Mouse (Mus musculus) lung, postnatal 0 days (tissue): ENCODE results near the gene B4gat1. TPM values are rescaled to one million over a fixed set of nuclear protein-coding genes. Genes with fewer than 3 reads are reported as not detected.

Source experiments
- ATAC-seq: fragments of 200-750 bp; cut with Nextera tagmentation; 2 replicates; pipeline ENCODE4 v1.8.0; 2017; ENCODE audit warnings: moderate library complexity
- DNase-seq: peaks from one replicate; pipeline ENCODE4 v3.0.0-alpha.2; 2016; ENCODE audit warnings: low spot score
- H3K27ac ChIP-seq: fragments of 300-500 bp; sonication (generic); 2 replicates; pipeline ENCODE4 v1.5.1; 2014; ENCODE audit warnings: antibody characterized with exemption, mild to moderate bottlenecking, low read length, mixed read lengths
- H3K27me3 ChIP-seq: fragments of 300-500 bp; sonication (generic); replicated peaks from 2 replicates; pipeline ENCODE4 v1.6.1; 2014; ENCODE audit warnings: low read length, mixed read lengths; ENCODE audit not compliant: insufficient read depth
- H3K36me3 ChIP-seq: fragments of 300-500 bp; sonication (generic); 2 replicates; pipeline ENCODE4 v1.6.1; 2014; ENCODE audit warnings: low read length, mixed read lengths; ENCODE audit not compliant: insufficient read depth
- H3K4me1 ChIP-seq: fragments of 300-500 bp; sonication (generic); 2 replicates; pipeline ENCODE4 v1.6.1; 2014; ENCODE audit warnings: antibody characterized with exemption, low read depth, low read length, mixed read lengths; ENCODE audit not compliant: insufficient read depth
- H3K4me2 ChIP-seq: fragments of 300-500 bp; sonication (generic); replicated peaks from 2 replicates; pipeline ENCODE4 v1.6.1; 2014; ENCODE audit warnings: low read depth, mild to moderate bottlenecking, low read length, moderate library complexity, mixed read lengths
- H3K4me3 ChIP-seq: fragments of 300-500 bp; sonication (generic); 2 replicates; pipeline ENCODE4 v1.5.1; 2014; ENCODE audit warnings: low read depth, low read length
- H3K9ac ChIP-seq: fragments of 300-500 bp; sonication (generic); replicated peaks from 2 replicates; pipeline ENCODE4 v1.6.1; 2014; ENCODE audit warnings: low read depth, mild to moderate bottlenecking
- H3K9me3 ChIP-seq: fragments of 300-500 bp; sonication (generic); 2 replicates; pipeline ENCODE4 v1.6.1; 2016; ENCODE audit warnings: low read length, mixed read lengths
- CTCF ChIP-seq: IDR thresholded peaks from 2 replicates; pipeline ENCODE4 v1.5.1; 2016; ENCODE audit warnings: antibody characterized with exemption, mild to moderate bottlenecking
- EP300 ChIP-seq: IDR thresholded peaks from 2 replicates; pipeline ENCODE4 v1.6.1; 2016; ENCODE audit warnings: antibody characterized with exemption, mild to moderate bottlenecking, control low read depth
- WGBS: fragments of 180-500 bp; shearing (Covaris S2); extraction: QIAGEN DNeasy Blood & Tissue Kit; methylation state at CpG from one replicate; pipeline ENCODE4 v1.1.7; 2014; 5-methylcytosine and 5-hydroxymethylcytosine counted together
- polyA plus RNA-seq: library from polyadenylated mRNA; unstranded; fragments of >200 nt; fragmentation: Nextera tagmentation; extraction: Ambion mirVana; gene quantifications from 2 replicates; pipeline ENCODE4 v1.2.1, GENCODE M21; 2015

B4gat1 gene
- polyA plus RNA-seq, result 33.8 and 36.3 TPM in 2 replicates

- peak within 1 kb of the TSS; percentile 77 for H3K4me2 ChIP-seq
- peak within 1 kb of the TSS; percentile 83 for H3K9ac ChIP-seq
- ATAC-seq (peak; percentile 88), DNase-seq (peak; percentile 94)
- peak within 1 kb of the TSS; percentile 67 for H3K4me3 ChIP-seq
- TF ChIP-seq CTCF, result peak; percentile 67
- TF ChIP-seq EP300, result no peak
- peak within 1 kb of the TSS; percentile 40; the same call in 1 of the 2 replicates for H3K27ac ChIP-seq
- H3K4me1 ChIP-seq, result peaks cover 4% of the 10 kb centered on the region
- H3K27me3 ChIP-seq, result no peaks in the 10 kb centered on the region
- 3% methylated on average over 35 of the region's 44 CpGs for WGBS
- no peaks in the 10 kb centered on the region for H3K9me3 ChIP-seq
- H3K36me3 ChIP-seq, result no peaks in the 10 kb centered on the region
Measured at GRCm38 (mm10) chr19:5038709-5039156, at the start of gene B4gat1, which contains the start of gene AC124502.3. Gene B4gat1 (plus strand): TSS chr19:5038826. Gene AC124502.3 (plus strand): TSS chr19:5038891.

DNA sequence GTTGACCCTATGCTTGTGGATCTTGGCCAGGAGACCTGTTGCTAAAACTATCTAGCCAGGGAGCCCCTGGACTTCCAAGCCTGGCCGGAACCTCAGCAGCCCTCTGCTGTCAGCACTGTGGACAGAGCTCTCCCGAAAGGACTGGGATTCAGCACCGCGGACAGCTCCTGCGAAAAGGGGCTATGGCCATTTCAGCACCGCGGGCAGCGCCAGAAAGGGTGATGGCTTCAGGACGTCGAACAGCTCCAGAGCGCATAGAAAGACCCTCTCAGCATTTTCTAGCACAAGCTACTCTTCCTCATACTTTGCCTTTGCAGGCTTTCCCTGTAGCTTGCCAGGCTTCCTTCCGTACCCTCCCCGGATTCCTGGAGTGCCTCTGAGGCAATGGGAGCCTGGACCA, 49.6 kb upstream of the B4gat1 start:
- 4% methylated on average over 13 of the region's 13 CpGs for WGBS
- Histone ChIP-seq H3K4me1 (no peaks in the 10 kb centered on the region), H3K9ac (no peak overlapping the region), H3K36me3 (no peaks in the 10 kb centered on the region), H3K27me3 (peaks cover 22% of the 10 kb centered on the region), H3K27ac (no peak overlapping the region), H3K4me2 (no peak overlapping the region), H3K4me3 (no peak overlapping the region), H3K9me3 (no peaks in the 10 kb centered on the region)
- peak; percentile 44 for TF ChIP-seq CTCF
- TF ChIP-seq EP300, result no peak
- DNase-seq (peak; percentile 91), ATAC-seq (peak; percentile 81)

- Histone ChIP-seq H3K4me1 (no peaks in the 10 kb centered on the region), H3K9ac (no peak overlapping the region), H3K27me3 (peaks cover 22% of the 10 kb centered on the region), H3K4me2 (no peak overlapping the region), H3K9me3 (no peaks in the 10 kb centered on the region), H3K36me3 (no peaks in the 10 kb centered on the region), H3K27ac (no peak overlapping the region), H3K4me3 (no peak overlapping the region)
- TF ChIP-seq EP300, result no peak
- DNase-seq (no peak), ATAC-seq (no peak)
- WGBS, result 29% methylated on average over 34 of the region's 47 CpGs
Measured at GRCm38 (mm10) chr19:4989434-4990255, 49.0 kb upstream of the B4gat1 start.

DNA sequence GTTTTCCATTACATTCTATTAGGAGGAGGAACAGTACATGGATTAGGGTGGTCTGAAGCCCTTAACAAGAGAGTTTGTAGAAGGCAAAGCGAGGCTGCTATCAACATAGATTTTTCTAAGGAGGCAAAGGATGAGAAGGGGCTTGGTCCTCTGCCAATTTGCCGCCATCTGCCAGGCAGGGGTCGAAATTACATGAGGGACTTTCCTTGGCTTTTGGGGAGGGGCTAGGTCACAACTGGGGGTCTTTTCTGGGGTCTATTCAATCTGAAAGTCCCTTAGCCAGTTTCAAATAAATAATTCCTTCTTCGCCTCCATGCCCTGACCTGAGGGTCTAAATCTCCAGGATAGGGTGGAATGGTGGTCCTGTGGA, 48.4 kb upstream of the B4gat1 start, which contains the start of gene Npas4:
TSS of gene Npas4 (minus strand) at position 61 of the 370 bp plus-strand sequence.
- no peak for ATAC-seq
- Histone ChIP-seq H3K9me3 (no peaks in the 10 kb centered on the region), H3K4me1 (no peaks in the 10 kb centered on the region), H3K36me3 (no peaks in the 10 kb centered on the region), H3K9ac (no peak within 1 kb of the TSS), H3K27me3 (peaks cover 22% of the 10 kb centered on the region), H3K27ac (no peak within 1 kb of the TSS), H3K4me3 (no peak within 1 kb of the TSS), H3K4me2 (no peak within 1 kb of the TSS)
- DNase-seq, result no peak
- TF ChIP-seq CTCF (no peak), EP300 (no peak)
- WGBS, result 23% methylated on average over 4 of the region's 4 CpGs

- Histone ChIP-seq H3K4me3 (no peak overlapping the region), H3K27ac (no peak overlapping the region), H3K4me2 (no peak overlapping the region), H3K9me3 (no peaks in the 10 kb centered on the region), H3K36me3 (no peaks in the 10 kb centered on the region), H3K4me1 (no peaks in the 10 kb centered on the region), H3K9ac (no peak overlapping the region), H3K27me3 (peaks cover 22% of the 10 kb centered on the region)
- 5% methylated on average over 12 of the region's 22 CpGs for WGBS
- TF ChIP-seq CTCF, result no peak
- no peak for TF ChIP-seq EP300
- DNase-seq, result no peak
- ATAC-seq, result no peak
Measured at GRCm38 (mm10) chr19:4990716-4991115, 47.9 kb upstream of the B4gat1 start.

- no peak for TF ChIP-seq EP300
- no peak for TF ChIP-seq CTCF
- DNase-seq (no peak), ATAC-seq (no peak)
- no peak overlapping the region for H3K9ac ChIP-seq
- no peaks in the 10 kb centered on the region for H3K4me1 ChIP-seq
- H3K4me3 ChIP-seq, result no peak overlapping the region
- H3K36me3 ChIP-seq, result no peaks in the 10 kb centered on the region
- no peaks in the 10 kb centered on the region for H3K9me3 ChIP-seq
- 16% methylated on average over 8 of the region's 8 CpGs for WGBS
- H3K27me3 ChIP-seq, result peaks cover 22% of the 10 kb centered on the region
- H3K4me2 ChIP-seq, result no peak overlapping the region
- no peak overlapping the region for H3K27ac ChIP-seq
Measured at GRCm38 (mm10) chr19:4992371-4992770, 46.3 kb upstream of the B4gat1 start.
